Mouse (Mus musculus): ENCODE data around the gene D1Pas1. TPM values are rescaled to one million over a fixed set of nuclear protein-coding genes. Genes with fewer than 3 reads are reported as not detected.

The D1Pas1 gene
- polyA plus RNA-seq, 1 experiment, result 2.5 TPM

GRCm38 (mm10) chr1:186926950-186927316 is 40.3 kb upstream of the D1Pas1 start:
- H3K36me3 ChIP-seq (ENCODE audit: control insufficient read depth, insufficient read depth, low read length, poor library complexity, severe bottlenecking), result no peaks in the 10 kb centered on the region
- H3K27ac ChIP-seq (ENCODE audit: insufficient read depth, low read length), result no peak overlapping the region
- H3K4me1 ChIP-seq (ENCODE audit: control insufficient read depth, insufficient read depth, low read length), result peaks cover 1% of the 10 kb centered on the region
- H3K9me3 ChIP-seq (replicated peaks; ENCODE audit: control insufficient read depth, insufficient read depth, low read length, poor library complexity, severe bottlenecking), result no peaks in the 10 kb centered on the region
- TF ChIP-seq POLR2A (IDR thresholded peaks at IDR 0.05; ENCODE audit: insufficient read depth, low read length) (no peak), CTCF (IDR thresholded peaks at IDR 0.05; ENCODE audit: low read depth, low read length) (no peak), EP300 (IDR thresholded peaks at IDR 0.05; ENCODE audit: insufficient read depth, low read depth, low read length) (no peak)
- no peaks in the 10 kb centered on the region for H3K27me3 ChIP-seq (ENCODE audit: control insufficient read depth, insufficient read depth, low read length, poor library complexity, severe bottlenecking)
- H3K9ac ChIP-seq (ENCODE audit: low read depth, poor library complexity, severe bottlenecking), result no peak overlapping the region
- no peak overlapping the region for H3K4me3 ChIP-seq (ENCODE audit: low read depth, low read length)

GRCm38 (mm10) chr1:186927494-186927893 is 39.7 kb upstream of the D1Pas1 start:
- H3K27me3 ChIP-seq (ENCODE audit: control insufficient read depth, insufficient read depth, low read length, poor library complexity, severe bottlenecking), result no peaks in the 10 kb centered on the region
- no peak overlapping the region for H3K9ac ChIP-seq (ENCODE audit: low read depth, poor library complexity, severe bottlenecking)
- H3K9me3 ChIP-seq (replicated peaks; ENCODE audit: control insufficient read depth, insufficient read depth, low read length, poor library complexity, severe bottlenecking), result no peaks in the 10 kb centered on the region
- no peak overlapping the region for H3K4me3 ChIP-seq (ENCODE audit: low read depth, low read length)
- TF ChIP-seq POLR2A (IDR thresholded peaks at IDR 0.05; ENCODE audit: insufficient read depth, low read length) (no peak), EP300 (IDR thresholded peaks at IDR 0.05; ENCODE audit: insufficient read depth, low read depth, low read length) (no peak), CTCF (IDR thresholded peaks at IDR 0.05; ENCODE audit: low read depth, low read length) (no peak)
- peaks cover 1% of the 10 kb centered on the region for H3K4me1 ChIP-seq (ENCODE audit: control insufficient read depth, insufficient read depth, low read length)
- no peak overlapping the region for H3K27ac ChIP-seq (ENCODE audit: insufficient read depth, low read length)
- no peaks in the 10 kb centered on the region for H3K36me3 ChIP-seq (ENCODE audit: control insufficient read depth, insufficient read depth, low read length, poor library complexity, severe bottlenecking)

- no peaks in the 10 kb centered on the region for H3K9me3 ChIP-seq (replicated peaks; ENCODE audit: control insufficient read depth, insufficient read depth, low read length, poor library complexity, severe bottlenecking)
- TF ChIP-seq CTCF (IDR thresholded peaks at IDR 0.05; ENCODE audit: low read depth, low read length) (no peak), EP300 (IDR thresholded peaks at IDR 0.05; ENCODE audit: insufficient read depth, low read depth, low read length) (no peak), POLR2A (IDR thresholded peaks at IDR 0.05; ENCODE audit: insufficient read depth, low read length) (no peak)
- no peaks in the 10 kb centered on the region for H3K27me3 ChIP-seq (ENCODE audit: control insufficient read depth, insufficient read depth, low read length, poor library complexity, severe bottlenecking)
- no peak overlapping the region for H3K9ac ChIP-seq (ENCODE audit: low read depth, poor library complexity, severe bottlenecking)
- peaks cover 1% of the 10 kb centered on the region for H3K4me1 ChIP-seq (ENCODE audit: control insufficient read depth, insufficient read depth, low read length)
- H3K4me3 ChIP-seq (ENCODE audit: low read depth, low read length), result no peak overlapping the region
- H3K36me3 ChIP-seq (ENCODE audit: control insufficient read depth, insufficient read depth, low read length, poor library complexity, severe bottlenecking), result no peaks in the 10 kb centered on the region
- no peak overlapping the region for H3K27ac ChIP-seq (ENCODE audit: insufficient read depth, low read length)
Measured at GRCm38 (mm10) chr1:186930160-186930887, 36.9 kb upstream of the D1Pas1 start.

GRCm38 (mm10) chr1:186930888-186931233 is 36.4 kb upstream of the D1Pas1 start:
- no peak for TF ChIP-seq POLR2A (IDR thresholded peaks at IDR 0.05; ENCODE audit: insufficient read depth, low read length)
- TF ChIP-seq EP300 (IDR thresholded peaks at IDR 0.05; ENCODE audit: insufficient read depth, low read depth, low read length), result no peak
- TF ChIP-seq CTCF (IDR thresholded peaks at IDR 0.05; ENCODE audit: low read depth, low read length), result no peak
- Histone ChIP-seq H3K27me3 (ENCODE audit: control insufficient read depth, insufficient read depth, low read length, poor library complexity, severe bottlenecking) (no peaks in the 10 kb centered on the region), H3K9me3 (replicated peaks; ENCODE audit: control insufficient read depth, insufficient read depth, low read length, poor library complexity, severe bottlenecking) (no peaks in the 10 kb centered on the region), H3K27ac (ENCODE audit: insufficient read depth, low read length) (no peak overlapping the region), H3K36me3 (ENCODE audit: control insufficient read depth, insufficient read depth, low read length, poor library complexity, severe bottlenecking) (no peaks in the 10 kb centered on the region), H3K9ac (ENCODE audit: low read depth, poor library complexity, severe bottlenecking) (no peak overlapping the region), H3K4me1 (ENCODE audit: control insufficient read depth, insufficient read depth, low read length) (peaks cover 1% of the 10 kb centered on the region), H3K4me3 (ENCODE audit: low read depth, low read length) (no peak overlapping the region)

- H3K4me3 ChIP-seq (ENCODE audit: low read depth, low read length), result no peak overlapping the region
- H3K4me1 ChIP-seq (ENCODE audit: control insufficient read depth, insufficient read depth, low read length), result no peaks in the 10 kb centered on the region
- no peak overlapping the region for H3K9ac ChIP-seq (ENCODE audit: low read depth, poor library complexity, severe bottlenecking)
- TF ChIP-seq EP300 (IDR thresholded peaks at IDR 0.05; ENCODE audit: insufficient read depth, low read depth, low read length) (no peak), POLR2A (IDR thresholded peaks at IDR 0.05; ENCODE audit: insufficient read depth, low read length) (no peak), CTCF (IDR thresholded peaks at IDR 0.05; ENCODE audit: low read depth, low read length) (no peak)
- no peaks in the 10 kb centered on the region for H3K27me3 ChIP-seq (ENCODE audit: control insufficient read depth, insufficient read depth, low read length, poor library complexity, severe bottlenecking)
- H3K27ac ChIP-seq (ENCODE audit: insufficient read depth, low read length), result no peak overlapping the region
- H3K9me3 ChIP-seq (replicated peaks; ENCODE audit: control insufficient read depth, insufficient read depth, low read length, poor library complexity, severe bottlenecking), result no peaks in the 10 kb centered on the region
- no peaks in the 10 kb centered on the region for H3K36me3 ChIP-seq (ENCODE audit: control insufficient read depth, insufficient read depth, low read length, poor library complexity, severe bottlenecking)
Measured at GRCm38 (mm10) chr1:186934205-186934604, 33.0 kb upstream of the D1Pas1 start.

- no peak overlapping the region for H3K4me3 ChIP-seq (ENCODE audit: low read depth, low read length)
- TF ChIP-seq POLR2A (IDR thresholded peaks at IDR 0.05; ENCODE audit: insufficient read depth, low read length) (no peak), EP300 (IDR thresholded peaks at IDR 0.05; ENCODE audit: insufficient read depth, low read depth, low read length) (no peak)
- H3K36me3 ChIP-seq (ENCODE audit: control insufficient read depth, insufficient read depth, low read length, poor library complexity, severe bottlenecking), result no peaks in the 10 kb centered on the region
- no peaks in the 10 kb centered on the region for H3K4me1 ChIP-seq (ENCODE audit: control insufficient read depth, insufficient read depth, low read length)
- H3K27me3 ChIP-seq (ENCODE audit: control insufficient read depth, insufficient read depth, low read length, poor library complexity, severe bottlenecking), result no peaks in the 10 kb centered on the region
- H3K9me3 ChIP-seq (replicated peaks; ENCODE audit: control insufficient read depth, insufficient read depth, low read length, poor library complexity, severe bottlenecking), result 0 out of 2 replicates have a peak, but pooled peaks cover 6% of the 10 kb centered on the region
- no peak overlapping the region for H3K27ac ChIP-seq (ENCODE audit: insufficient read depth, low read length)
- no peak overlapping the region for H3K9ac ChIP-seq (ENCODE audit: low read depth, poor library complexity, severe bottlenecking)
Measured at GRCm38 (mm10) chr1:186952381-186952780, 14.8 kb upstream of the D1Pas1 start.

Data from ES-Bruce4 (cell line).